Mouse (Mus musculus): ENCODE data around the gene Rae1. TPM values are rescaled to one million over a fixed set of nuclear protein-coding genes. Genes with fewer than 3 reads are reported as not detected.

Rae1 gene
- polyA plus RNA-seq, 1 experiment from 2014 or later: 132 TPM

DNA sequence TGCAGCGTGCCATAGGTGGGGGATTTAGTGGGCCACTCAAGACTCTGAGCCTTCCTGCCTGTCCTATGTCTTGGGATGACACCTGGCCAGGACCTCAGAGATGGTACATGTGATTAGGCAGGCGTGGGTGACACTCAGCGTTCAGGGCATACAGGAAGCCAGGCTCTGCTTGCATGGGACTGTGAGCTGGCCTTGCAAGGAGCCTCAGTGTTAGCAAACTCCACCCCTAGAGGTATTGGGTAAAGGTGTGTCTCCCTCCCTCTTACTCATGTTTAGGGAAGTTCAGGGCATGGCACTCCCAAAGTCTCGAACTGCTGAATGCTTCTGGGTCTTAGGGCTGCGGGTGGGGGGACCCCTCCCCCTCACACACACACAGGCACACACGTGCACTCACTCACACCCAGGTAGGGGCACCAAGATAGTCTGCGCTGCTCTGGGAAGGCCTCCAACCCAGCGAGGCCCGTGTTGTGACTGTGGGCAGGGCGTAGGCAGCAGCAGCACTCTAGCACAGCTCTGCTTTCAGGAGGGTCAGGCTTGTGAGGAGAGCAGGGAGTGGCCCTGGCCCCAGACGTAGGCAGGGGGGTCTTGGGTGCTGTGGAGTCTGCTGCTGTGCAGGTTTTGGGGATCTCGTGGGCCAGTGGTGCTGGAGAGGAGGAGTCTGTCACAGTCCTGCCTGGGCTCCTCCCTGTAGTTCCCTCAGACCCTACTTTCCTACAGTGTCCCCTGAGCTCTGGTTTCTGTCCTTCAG lies 30.8 kb downstream of the Rae1 start:
- ATAC-seq (ENCODE audit: low FRiP score): no peak
- H3K4me2 ChIP-seq: no peak overlapping the region
- H3K36me3 ChIP-seq (replicated peaks): peaks cover 98% of the 10 kb centered on the region
- no peak overlapping the region for H3K27ac ChIP-seq
- WGBS: 78% methylated on average over 12 of the region's 12 CpGs
- no peak overlapping the region for H3K9ac ChIP-seq
- H3K4me3 ChIP-seq (replicated peaks): no peak overlapping the region
- no peaks in the 10 kb centered on the region for H3K27me3 ChIP-seq
- peaks cover 19% of the 10 kb centered on the region for H3K4me1 ChIP-seq
- H3K9me3 ChIP-seq: no peaks in the 10 kb centered on the region

DNA sequence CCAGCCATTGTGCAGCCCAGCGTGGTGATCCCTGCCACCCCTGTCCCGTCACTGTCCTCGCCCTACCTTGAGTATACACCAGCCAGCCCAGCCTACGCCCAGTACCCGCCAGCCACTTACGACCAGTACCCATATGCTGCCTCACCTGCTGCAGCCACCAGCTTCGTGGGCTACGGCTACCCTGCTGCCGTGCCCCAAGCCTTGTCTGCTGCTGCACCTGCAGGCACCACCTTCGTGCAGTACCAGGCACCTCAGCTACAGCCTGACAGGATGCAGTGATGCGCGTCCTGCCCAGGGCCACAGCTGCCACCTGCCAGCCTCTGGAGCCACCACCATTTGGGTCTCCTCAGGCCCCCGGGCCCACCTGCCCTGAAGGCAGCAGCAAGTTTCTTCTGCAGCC lies 33.6 kb downstream of the Rae1 start:
- Histone ChIP-seq H3K27ac (no peak overlapping the region), H3K36me3 (replicated peaks) (peaks cover 72% of the 10 kb centered on the region), H3K9me3 (no peaks in the 10 kb centered on the region), H3K4me2 (no peak overlapping the region), H3K27me3 (no peaks in the 10 kb centered on the region), H3K4me1 (no peaks in the 10 kb centered on the region), H3K4me3 (replicated peaks) (no peak overlapping the region), H3K9ac (no peak overlapping the region)
- no peak for ATAC-seq (ENCODE audit: low FRiP score)
- 95% methylated on average over 13 of the region's 13 CpGs for WGBS

DNA sequence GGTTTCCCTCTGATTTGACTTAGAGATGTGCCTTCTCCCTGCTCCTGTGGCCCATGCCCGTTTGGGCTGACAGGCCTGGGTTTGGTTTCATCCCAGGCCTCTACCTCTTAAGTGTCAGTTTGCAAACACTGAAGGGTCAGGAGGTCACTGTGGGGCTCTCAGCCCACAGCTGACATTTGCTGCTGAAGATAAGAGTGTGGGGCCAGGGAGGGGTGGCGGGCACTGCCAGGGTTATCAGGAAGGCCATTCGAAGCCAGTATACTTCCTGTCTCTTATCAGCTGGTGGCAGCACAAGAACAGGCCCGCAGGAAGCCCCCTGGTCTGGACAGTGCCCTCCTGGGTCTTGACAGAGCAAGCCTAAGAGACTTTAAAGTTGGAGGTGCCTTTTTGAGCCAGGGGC lies 35.1 kb downstream of the Rae1 start:
- Histone ChIP-seq H3K9ac (no peak overlapping the region), H3K9me3 (no peaks in the 10 kb centered on the region), H3K4me1 (no peaks in the 10 kb centered on the region), H3K36me3 (replicated peaks) (peaks cover 57% of the 10 kb centered on the region), H3K27ac (0 out of 2 replicates have a peak overlapping the region, but pooled peaks have one; percentile 11), H3K27me3 (no peaks in the 10 kb centered on the region), H3K4me2 (no peak overlapping the region), H3K4me3 (replicated peaks) (no peak overlapping the region)
- WGBS: 83% methylated on average over 4 of the region's 4 CpGs
- ATAC-seq (ENCODE audit: low FRiP score): no peak

DNA sequence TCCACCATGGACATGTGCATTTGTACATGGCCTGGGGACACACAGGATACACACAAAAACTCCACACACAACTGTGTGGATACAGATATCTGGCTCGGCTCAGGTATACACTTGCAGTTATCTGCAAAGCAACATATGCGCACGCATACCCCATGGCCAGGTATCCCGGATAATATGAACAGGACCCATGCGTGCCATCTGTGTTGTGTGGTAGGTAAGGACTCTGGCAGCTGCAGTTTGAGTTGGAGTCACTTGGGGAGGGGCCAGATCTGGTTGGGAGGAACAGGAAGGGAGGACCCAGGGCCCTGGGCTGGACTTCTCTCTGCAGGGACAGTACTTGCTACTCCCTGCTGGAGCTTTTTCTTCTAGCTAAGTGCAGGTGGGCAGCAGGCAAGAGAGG lies 35.7 kb downstream of the Rae1 start:
- peaks cover 50% of the 10 kb centered on the region for H3K36me3 ChIP-seq (replicated peaks)
- H3K4me3 ChIP-seq (replicated peaks): no peak overlapping the region
- WGBS: 92% methylated on average over 5 of the region's 5 CpGs
- no peak for ATAC-seq (ENCODE audit: low FRiP score)
- H3K4me1 ChIP-seq: no peaks in the 10 kb centered on the region
- H3K4me2 ChIP-seq: no peak overlapping the region
- H3K27me3 ChIP-seq: no peaks in the 10 kb centered on the region
- H3K9ac ChIP-seq: no peak overlapping the region
- H3K9me3 ChIP-seq: no peaks in the 10 kb centered on the region
- H3K27ac ChIP-seq: peak overlapping the region; percentile 46; the same call in 1 of the 2 replicates

DNA sequence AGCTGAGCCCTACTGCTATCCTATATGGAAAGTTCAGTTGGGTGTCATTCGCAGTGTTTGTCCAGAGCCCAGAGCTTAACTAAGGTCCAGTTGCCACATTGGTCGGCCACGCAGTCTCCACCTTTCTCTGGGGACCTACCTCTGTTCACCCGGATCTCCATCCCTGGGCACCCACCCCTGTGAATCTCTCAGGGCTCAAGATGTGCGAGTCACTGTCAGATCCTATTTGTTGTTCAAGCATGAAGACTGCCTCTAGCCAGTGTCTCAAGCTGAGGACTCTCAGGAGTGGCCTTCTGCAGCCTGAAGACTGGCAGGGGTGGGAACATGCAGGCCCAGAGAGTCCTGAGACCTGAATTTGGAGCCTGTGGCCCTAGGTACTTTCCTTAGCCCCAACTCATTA lies 36.1 kb downstream of the Rae1 start:
- no peaks in the 10 kb centered on the region for H3K9me3 ChIP-seq
- WGBS: 83% methylated on average over 5 of the region's 5 CpGs
- no peak for ATAC-seq (ENCODE audit: low FRiP score)

DNA sequence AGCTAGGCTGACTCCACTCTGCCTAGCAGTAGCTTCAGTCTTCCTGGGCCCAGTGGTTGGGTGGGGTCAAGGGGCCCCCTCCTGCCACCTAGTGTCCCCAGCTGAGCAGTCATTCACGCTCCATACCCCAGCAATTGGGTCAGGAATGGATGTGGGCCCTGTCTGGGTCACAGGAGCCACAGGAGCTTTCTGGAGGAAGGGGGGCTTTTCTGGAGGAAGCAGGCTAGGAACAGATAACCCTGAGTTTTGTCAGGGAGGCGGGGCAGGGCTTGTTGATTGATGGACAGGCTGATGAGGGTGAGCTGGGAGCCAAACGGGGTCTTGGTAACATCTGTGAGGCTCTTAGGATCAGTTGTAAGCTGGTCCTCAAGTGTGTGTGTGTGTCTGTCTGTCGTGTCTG lies 36.7 kb downstream of the Rae1 start:
- H3K27me3 ChIP-seq: no peaks in the 10 kb centered on the region
- peaks cover 41% of the 10 kb centered on the region for H3K36me3 ChIP-seq (replicated peaks)
- 68% methylated on average over 4 of the region's 4 CpGs for WGBS
- no peaks in the 10 kb centered on the region for H3K9me3 ChIP-seq
- no peak overlapping the region for H3K27ac ChIP-seq
- H3K4me3 ChIP-seq (replicated peaks): no peak overlapping the region
- no peak for ATAC-seq (ENCODE audit: low FRiP score)
- no peak overlapping the region for H3K4me2 ChIP-seq
- no peak overlapping the region for H3K9ac ChIP-seq
- no peaks in the 10 kb centered on the region for H3K4me1 ChIP-seq

More for the DNA sequence above, 36.1 kb downstream of the Rae1 start:
- Histone ChIP-seq H3K4me3 (replicated peaks) (no peak overlapping the region), H3K36me3 (replicated peaks) (peaks cover 46% of the 10 kb centered on the region), H3K27ac (0 out of 2 replicates have a peak overlapping the region, but pooled peaks have one; percentile 46), H3K4me2 (no peak overlapping the region), H3K27me3 (no peaks in the 10 kb centered on the region), H3K9ac (no peak overlapping the region), H3K4me1 (no peaks in the 10 kb centered on the region)

DNA sequence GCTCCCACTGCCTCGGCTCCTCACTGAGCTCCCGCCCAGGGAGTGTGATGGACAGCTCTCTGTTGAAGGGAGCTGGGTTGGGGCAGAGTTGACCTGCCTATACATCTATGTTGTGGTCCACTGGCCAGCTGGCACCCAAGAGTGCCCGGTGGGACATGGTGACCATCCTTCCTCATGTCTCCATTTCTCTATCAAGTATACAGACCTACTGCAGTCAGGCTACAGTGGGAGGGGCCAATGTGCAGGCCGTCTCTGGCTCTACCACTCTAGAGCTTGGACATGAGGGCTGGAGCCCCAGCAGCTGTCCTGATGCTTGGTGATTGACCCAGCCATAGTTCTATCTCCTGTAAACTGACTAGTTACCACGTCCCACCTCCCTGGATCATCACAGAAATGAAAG lies 37.4 kb downstream of the Rae1 start:
- WGBS: 74% methylated on average over 5 of the region's 5 CpGs
- H3K27me3 ChIP-seq: no peaks in the 10 kb centered on the region
- peaks cover 33% of the 10 kb centered on the region for H3K36me3 ChIP-seq (replicated peaks)
- no peak for ATAC-seq (ENCODE audit: low FRiP score)
- H3K4me1 ChIP-seq: no peaks in the 10 kb centered on the region
- H3K9me3 ChIP-seq: no peaks in the 10 kb centered on the region
- H3K4me2 ChIP-seq: no peak overlapping the region
- H3K9ac ChIP-seq: no peak overlapping the region
- H3K4me3 ChIP-seq (replicated peaks): no peak overlapping the region
- no peak overlapping the region for H3K27ac ChIP-seq

DNA sequence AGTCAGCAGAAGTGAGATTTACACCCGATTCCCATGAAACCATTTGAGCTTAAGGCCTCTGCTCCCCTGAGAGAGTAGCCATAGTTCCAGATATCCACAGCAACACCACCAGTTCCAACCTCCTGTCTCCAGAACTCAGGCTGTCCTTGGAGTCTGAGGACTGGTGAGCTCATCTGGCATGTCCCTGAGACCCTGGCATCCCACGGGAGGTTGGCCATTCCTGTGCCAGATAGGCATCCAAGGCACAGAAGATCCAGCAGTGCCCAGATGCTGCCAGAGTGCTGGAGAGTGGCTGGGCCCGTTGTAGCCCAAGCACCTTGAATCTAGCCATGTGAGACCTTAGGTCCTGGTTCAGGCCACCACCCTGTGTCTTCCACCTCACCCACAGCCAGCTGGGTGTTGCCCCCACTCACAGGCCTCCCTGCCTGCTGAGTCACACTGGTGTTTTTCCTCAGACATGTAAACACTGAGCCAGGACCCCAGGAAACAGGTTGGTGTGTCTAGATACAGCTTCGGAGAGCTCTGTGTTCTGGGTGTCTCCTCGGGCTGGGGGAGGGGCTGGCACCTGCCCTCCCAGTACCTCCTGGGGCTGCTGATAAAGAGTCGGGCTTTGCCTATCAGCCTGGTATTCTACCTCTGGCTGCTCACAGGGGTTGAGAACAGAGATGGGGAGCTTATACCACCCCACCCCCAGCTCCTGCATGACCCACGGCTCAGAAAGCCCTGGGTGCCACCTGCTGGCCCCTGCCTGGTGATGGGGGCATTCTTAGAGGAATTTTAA lies 38.1 kb downstream of the Rae1 start:
- no peaks in the 10 kb centered on the region for H3K9me3 ChIP-seq
- no peaks in the 10 kb centered on the region for H3K4me1 ChIP-seq
- no peak; the same call in 1 of the 2 replicates for ATAC-seq (ENCODE audit: low FRiP score)
- peaks cover 27% of the 10 kb centered on the region for H3K36me3 ChIP-seq (replicated peaks)
- no peak overlapping the region for H3K27ac ChIP-seq
- H3K27me3 ChIP-seq: no peaks in the 10 kb centered on the region
- WGBS: 79% methylated on average over 7 of the region's 7 CpGs
- no peak overlapping the region for H3K4me3 ChIP-seq (replicated peaks)
- no peak overlapping the region for H3K4me2 ChIP-seq
- no peak overlapping the region for H3K9ac ChIP-seq

DNA sequence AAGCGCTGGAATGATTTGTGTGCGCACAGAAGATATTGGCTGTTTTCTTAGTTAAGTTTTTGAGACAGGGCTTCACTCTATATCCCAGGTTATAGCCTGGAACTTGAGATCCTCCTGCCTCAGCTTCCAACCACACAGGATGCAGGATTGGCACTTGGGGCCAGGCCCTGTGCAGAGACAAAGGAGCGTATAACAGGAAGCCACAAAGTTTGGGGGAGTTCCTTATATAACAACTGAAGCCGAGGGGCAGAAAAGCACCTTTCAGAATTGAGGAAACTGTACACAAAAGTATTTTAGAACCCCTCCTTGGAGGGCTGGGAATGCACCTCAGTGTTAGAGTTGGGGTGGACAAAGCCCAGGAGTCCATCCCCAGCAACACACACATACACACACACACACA lies 39.1 kb downstream of the Rae1 start:
- WGBS: 94% methylated on average over 4 of the region's 4 CpGs
- no peak overlapping the region for H3K9ac ChIP-seq
- H3K4me2 ChIP-seq: no peak overlapping the region
- 0 out of 2 replicates have a peak overlapping the region, but pooled peaks have one; percentile 5 for H3K27ac ChIP-seq
- no peaks in the 10 kb centered on the region for H3K27me3 ChIP-seq
- H3K4me1 ChIP-seq: no peaks in the 10 kb centered on the region
- no peak for ATAC-seq (ENCODE audit: low FRiP score)
- no peak overlapping the region for H3K4me3 ChIP-seq (replicated peaks)
- peaks cover 17% of the 10 kb centered on the region for H3K36me3 ChIP-seq (replicated peaks)
- H3K9me3 ChIP-seq: no peaks in the 10 kb centered on the region

DNA sequence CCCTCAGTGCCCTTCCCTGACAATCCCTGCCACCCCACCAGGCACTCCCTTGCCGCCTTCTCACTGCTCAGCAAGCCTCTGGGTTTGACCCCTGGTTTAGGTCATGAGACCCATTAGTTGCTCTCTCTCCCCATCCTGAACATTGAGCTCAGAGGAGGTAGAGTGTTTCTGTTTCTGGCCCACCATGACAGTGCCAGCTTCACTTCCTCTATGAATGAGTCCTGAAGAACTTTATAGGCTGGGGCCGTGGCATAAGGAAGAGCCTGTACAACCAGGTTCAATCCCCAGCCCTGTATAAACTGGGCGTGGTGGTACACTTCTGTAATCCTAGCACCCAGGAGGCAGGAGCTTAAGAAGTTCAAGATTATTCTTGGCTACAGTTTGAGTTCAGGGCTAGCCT lies 40.9 kb downstream of the Rae1 start:
- Histone ChIP-seq H3K36me3 (replicated peaks) (no peaks in the 10 kb centered on the region), H3K9me3 (no peaks in the 10 kb centered on the region)
- ATAC-seq (ENCODE audit: low FRiP score): no peak

DNA sequence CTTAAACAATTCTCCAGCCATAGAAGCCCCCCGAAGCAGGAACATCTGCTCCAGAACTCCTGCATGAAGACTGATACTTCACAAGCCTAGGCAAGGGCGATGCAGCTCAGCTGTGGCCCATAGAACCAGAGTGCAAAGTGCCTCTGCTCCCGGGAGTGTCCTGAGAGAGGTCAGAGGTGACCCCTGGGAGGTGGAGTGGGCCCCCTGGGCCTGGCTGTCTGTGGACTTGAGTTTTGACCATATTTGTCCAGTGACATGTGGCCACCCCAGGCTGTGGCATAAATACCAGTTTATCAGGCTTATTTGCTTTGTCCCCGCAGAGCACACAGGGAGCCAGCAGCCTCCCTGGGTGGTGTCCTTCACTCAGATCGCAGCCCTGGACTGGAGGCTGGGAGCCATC lies 41.3 kb downstream of the Rae1 start:
- no peak overlapping the region for H3K9ac ChIP-seq
- H3K4me3 ChIP-seq (replicated peaks): no peak overlapping the region
- no peaks in the 10 kb centered on the region for H3K9me3 ChIP-seq
- 70% methylated on average over 5 of the region's 5 CpGs for WGBS
- no peak for ATAC-seq (ENCODE audit: low FRiP score)
- no peak overlapping the region for H3K4me2 ChIP-seq
- H3K27ac ChIP-seq: no peak overlapping the region
- no peaks in the 10 kb centered on the region for H3K4me1 ChIP-seq
- no peaks in the 10 kb centered on the region for H3K36me3 ChIP-seq (replicated peaks)
- H3K27me3 ChIP-seq: no peaks in the 10 kb centered on the region

More for the DNA sequence above, 40.9 kb downstream of the Rae1 start:
- no peak overlapping the region for H3K27ac ChIP-seq
- H3K4me3 ChIP-seq (replicated peaks): no peak overlapping the region
- 84% methylated on average over 3 of the region's 3 CpGs for WGBS
- H3K4me1 ChIP-seq: no peaks in the 10 kb centered on the region
- no peak overlapping the region for H3K4me2 ChIP-seq
- no peaks in the 10 kb centered on the region for H3K27me3 ChIP-seq
- no peak overlapping the region for H3K9ac ChIP-seq

DNA sequence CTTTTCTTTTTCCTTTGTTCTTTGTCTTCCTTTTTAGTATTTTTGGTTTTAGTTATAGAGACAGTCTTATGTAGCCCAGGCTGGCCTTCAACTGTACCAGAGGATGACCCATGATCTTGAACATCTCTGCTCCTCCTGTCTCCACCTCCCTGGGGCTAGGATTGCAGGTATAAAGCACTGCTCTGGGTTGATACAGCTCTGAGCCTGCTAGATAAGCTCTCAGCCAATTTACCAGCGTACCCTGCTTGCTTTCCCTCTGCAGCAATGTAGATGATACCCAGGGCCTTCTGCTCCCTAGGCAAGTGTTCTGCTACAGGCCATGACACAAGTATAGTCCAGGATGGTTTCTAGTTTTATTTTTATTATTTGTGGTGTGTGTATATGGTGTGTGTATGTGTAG lies 42.0 kb downstream of the Rae1 start:
- Histone ChIP-seq H3K36me3 (replicated peaks) (no peaks in the 10 kb centered on the region), H3K9ac (no peak overlapping the region), H3K4me3 (replicated peaks) (no peak overlapping the region), H3K27me3 (no peaks in the 10 kb centered on the region), H3K4me1 (no peaks in the 10 kb centered on the region), H3K4me2 (no peak overlapping the region), H3K9me3 (no peaks in the 10 kb centered on the region), H3K27ac (no peak overlapping the region)
- ATAC-seq (ENCODE audit: low FRiP score): no peak
- 87% methylated on average over 1 of the region's 1 CpGs for WGBS
